Mouse (Mus musculus): ENCODE measurements around the gene Ell. TPM values are rescaled to one million over a fixed set of nuclear protein-coding genes. Genes with fewer than 3 reads are reported as not detected.
A peak's percentile ranks its signal among the peaks of the same experiment; 100 is the strongest.

Ell gene
- total RNA-seq, 2 experiments from 2014 or later: 10.9 to 12.0 TPM

- DNase-seq: peak; percentile 27 to 69
These were observed 75.2 kb downstream of the Ell start for GRCm38 (mm10) chr8:70614469-70614868.

- no peak for DNase-seq
These were observed 76.0 kb downstream of the Ell start for GRCm38 (mm10) chr8:70615281-70615680.

GRCm38 (mm10) chr8:70615894-70616293 lies 76.6 kb downstream of the Ell start, which contains the start of gene Lrrc25:
Lrrc25 (plus strand) TSS chr8:70616155.
- DNase-seq: peak; percentile 23 to 63

- DNase-seq: peak; percentile 29 to 63
These were observed 77.4 kb downstream of the Ell start for GRCm38 (mm10) chr8:70616645-70617044.

- DNase-seq: no peak
These were observed 78.7 kb downstream of the Ell start for GRCm38 (mm10) chr8:70617985-70618384.

- DNase-seq: peak; percentile 50 to 83
These were observed 79.7 kb downstream of the Ell start for GRCm38 (mm10) chr8:70618888-70619334.

GRCm38 (mm10) chr8:70622220-70622619 lies 83.0 kb downstream of the Ell start:
- no peak for DNase-seq

- peak; percentile 58 to 78 for DNase-seq
These were observed 85.8 kb downstream of the Ell start for GRCm38 (mm10) chr8:70625104-70625503.

GRCm38 (mm10) chr8:70627041-70627440 lies 87.8 kb downstream of the Ell start:
- DNase-seq: no peak

- DNase-seq: no peak
These were observed 89.8 kb downstream of the Ell start for GRCm38 (mm10) chr8:70628986-70629490.

- peak; percentile 90 to 92 for DNase-seq
These were observed 90.6 kb downstream of the Ell start for GRCm38 (mm10) chr8:70629574-70630531.

GRCm38 (mm10) chr8:70630532-70631381 lies 91.5 kb downstream of the Ell start:
- peak; percentile 65 to 83 for DNase-seq

- DNase-seq: peak; percentile 59 to 67
These were observed 92.2 kb downstream of the Ell start for GRCm38 (mm10) chr8:70631436-70631835.

GRCm38 (mm10) chr8:70632346-70632892 lies 93.2 kb downstream of the Ell start, which contains the start of gene Gdf15:
Gdf15 (minus strand) TSS chr8:70632456.
- DNase-seq: no peak

- peak; percentile 82 to 89 for DNase-seq
These were observed 94.8 kb downstream of the Ell start for GRCm38 (mm10) chr8:70634066-70634465.

GRCm38 (mm10) chr8:70635527-70635926 lies 96.3 kb downstream of the Ell start:
- DNase-seq: no peak

GRCm38 (mm10) chr8:70636838-70637237 lies 97.6 kb downstream of the Ell start:
- DNase-seq: no peak

GRCm38 (mm10) chr8:70638752-70639151 lies 99.5 kb downstream of the Ell start:
- DNase-seq: no peak
